Mouse (Mus musculus): ENCODE measurements at regions not wholly inside any gene's neighbourhood (a gene's known extent, or its start where the extent isn't known, plus 50 kb on each side); places are given as distances from the start of the nearest gene placed in this dataset.

GRCm38 (mm10) chr1:89392711-89393110 lies 61.9 kb upstream of the Agap1 start:
- no peak for DNase-seq

- DNase-seq = no peak
These were observed 60.1 kb upstream of the Agap1 start for GRCm38 (mm10) chr1:89394471-89394870.

DNA sequence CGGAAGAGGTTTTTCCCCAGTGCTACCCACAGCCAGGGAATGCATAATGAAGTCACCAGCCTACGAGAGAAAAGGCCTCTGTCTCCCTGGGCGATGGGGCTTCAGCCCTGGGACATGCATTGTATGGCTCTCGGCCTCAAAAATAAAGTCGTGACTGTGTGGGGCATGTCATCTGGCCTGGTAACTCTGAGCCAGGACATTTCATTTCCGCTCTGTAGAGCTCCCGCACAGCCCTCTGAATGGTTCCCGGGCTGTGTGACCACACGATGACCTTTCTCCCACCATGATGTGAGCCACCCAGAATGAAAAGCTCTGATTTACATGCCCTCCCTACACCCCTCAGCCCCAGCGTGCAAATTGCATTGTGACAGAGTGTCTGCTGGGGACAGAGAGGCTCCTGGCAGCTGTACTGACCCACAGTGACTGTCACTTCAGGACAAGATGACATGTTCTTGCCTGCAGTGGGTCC lies 53.8 kb upstream of the Agap1 start:
- peak in 1 of 2 experiments; percentile 28 for DNase-seq

GRCm38 (mm10) chr1:89402513-89403210 lies 51.9 kb upstream of the Agap1 start:
- DNase-seq = no peak

DNA sequence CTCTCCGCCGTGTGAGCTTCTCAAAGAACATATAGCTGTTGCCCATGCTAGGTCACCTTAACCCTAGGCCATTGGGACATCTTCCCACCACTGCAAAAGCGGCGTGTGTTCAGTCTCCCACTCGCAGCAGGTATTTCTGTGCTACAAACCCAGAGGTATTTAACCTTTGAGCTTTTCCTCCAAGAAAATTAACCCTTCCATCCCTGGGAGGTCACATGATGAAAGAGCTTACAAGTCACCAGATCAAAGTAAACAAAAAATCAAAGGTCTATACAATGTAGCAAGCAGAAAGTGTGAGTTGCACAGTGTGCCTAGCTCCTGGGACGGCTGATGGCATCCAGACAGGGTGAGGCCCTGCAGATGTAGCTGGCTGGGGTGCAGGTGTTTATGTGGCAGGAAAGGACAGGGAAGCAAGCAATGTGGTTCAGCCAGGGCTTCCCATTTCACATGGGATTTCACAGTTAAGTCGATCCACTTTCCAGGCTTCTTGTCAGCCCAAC lies 51.0 kb upstream of the Agap1 start:
- DNase-seq = no peak

All from layer of hippocampus, postnatal 36 days (tissue).